Mouse (Mus musculus) ES-Bruce4 (cell line): Measurements from ENCODE around the gene Hivep3. TPM values are rescaled to one million over a fixed set of nuclear protein-coding genes. Genes with fewer than 3 reads are reported as not detected.

Experiments used
- H3K27ac ChIP-seq: 2 replicates; pipeline ENCODE4 v1.5.1; 2012; ENCODE audit warnings: low read length, inconsistent platforms; ENCODE audit not compliant: insufficient read depth
- H3K27me3 ChIP-seq: 2 replicates; pipeline ENCODE4 v1.6.1; 2012; ENCODE audit warnings: mild to moderate bottlenecking, low read length, inconsistent platforms; ENCODE audit not compliant: control insufficient read depth, poor library complexity, insufficient read depth, severe bottlenecking
- H3K36me3 ChIP-seq: 2 replicates; pipeline ENCODE4 v1.6.1; 2012; ENCODE audit warnings: inconsistent platforms, mild to moderate bottlenecking, low read length, moderate library complexity; ENCODE audit not compliant: control insufficient read depth, poor library complexity, insufficient read depth, severe bottlenecking
- H3K4me1 ChIP-seq: one replicate; pipeline ENCODE4 v1.8.1; 2011; ENCODE audit warnings: low read length; ENCODE audit not compliant: control insufficient read depth, insufficient read depth
- H3K4me3 ChIP-seq: 2 replicates; pipeline ENCODE4 v1.5.1; 2011; ENCODE audit warnings: low read depth, mild to moderate bottlenecking, low read length
- H3K9ac ChIP-seq: 2 replicates; pipeline ENCODE4 v1.6.1; 2012; ENCODE audit warnings: low read depth, mild to moderate bottlenecking, inconsistent platforms; ENCODE audit not compliant: poor library complexity, severe bottlenecking
- H3K9me3 ChIP-seq: replicated peaks from 2 replicates; pipeline ENCODE4 v1.6.1; 2012; ENCODE audit warnings: mild to moderate bottlenecking, low read length, inconsistent platforms; ENCODE audit not compliant: control insufficient read depth, poor library complexity, insufficient read depth, severe bottlenecking
- CTCF ChIP-seq: IDR thresholded peaks from one replicate; pipeline ENCODE4 v1.8.1; 2011; ENCODE audit warnings: low read depth, low read length
- EP300 ChIP-seq: IDR thresholded peaks from 2 replicates; pipeline ENCODE4 v1.6.1; 2011; ENCODE audit warnings: low read depth, low read length; ENCODE audit not compliant: insufficient read depth
- POLR2A ChIP-seq: IDR thresholded peaks from one replicate; pipeline ENCODE4 v1.8.1; 2011; ENCODE audit warnings: low read length; ENCODE audit not compliant: insufficient read depth
- polyA plus RNA-seq: library from polyadenylated mRNA; stranded (reverse); fragments of >200 nt; gene quantifications from 2 replicates; pipeline ENCODE4 v1.2.4, GENCODE M21; 2011; ENCODE audit warnings: low read depth; ENCODE audit not compliant: missing spikeins, insufficient read depth, insufficient read length

The Hivep3 gene
- polyA plus RNA-seq, 1 experiment, result 0.79 TPM

- Histone ChIP-seq H3K4me1 (peaks cover 7% of the 10 kb centered on the region), H3K4me3 (no peak overlapping the region)
- TF ChIP-seq CTCF (no peak), EP300 (no peak), POLR2A (no peak)
Measured at GRCm38 (mm10) chr4:120162586-120162985, 429.0 kb downstream of the Hivep3 start.

DNA sequence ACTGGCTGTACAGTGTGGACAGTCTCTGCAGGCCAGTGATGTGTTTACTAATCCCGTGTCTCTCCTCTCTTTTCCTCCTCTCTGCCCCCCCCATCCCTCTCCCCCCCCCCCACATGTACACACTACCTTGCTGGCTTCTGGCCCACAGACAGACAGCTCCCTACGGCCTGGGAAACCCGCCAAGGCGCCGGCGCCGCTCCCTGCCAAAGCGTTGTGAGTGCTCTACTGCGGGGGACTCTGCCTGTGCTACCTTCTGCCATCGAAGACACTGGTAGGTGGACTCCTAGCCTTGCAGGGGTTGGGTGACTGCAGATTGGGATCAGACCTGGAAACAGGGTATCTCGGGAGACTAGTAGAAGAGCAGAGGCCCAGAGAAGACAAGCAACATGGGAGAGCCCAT lies 429.7 kb downstream of the Hivep3 start:
- Histone ChIP-seq H3K36me3 (no peaks in the 10 kb centered on the region), H3K27me3 (no peaks in the 10 kb centered on the region), H3K9me3 (no peaks in the 10 kb centered on the region), H3K4me1 (peaks cover 7% of the 10 kb centered on the region), H3K9ac (no peak overlapping the region), H3K27ac (no peak overlapping the region), H3K4me3 (no peak overlapping the region)
- no peak for TF ChIP-seq CTCF
- no peak for TF ChIP-seq POLR2A
- no peak for TF ChIP-seq EP300

More at GRCm38 (mm10) chr4:120162586-120162985, 429.0 kb downstream of the Hivep3 start:
- H3K9me3 ChIP-seq, result no peaks in the 10 kb centered on the region
- no peaks in the 10 kb centered on the region for H3K36me3 ChIP-seq
- no peak overlapping the region for H3K9ac ChIP-seq
- H3K27me3 ChIP-seq, result no peaks in the 10 kb centered on the region
- H3K27ac ChIP-seq, result no peak overlapping the region

GRCm38 (mm10) chr4:120164316-120164715 lies 430.7 kb downstream of the Hivep3 start:
- Histone ChIP-seq H3K9ac (no peak overlapping the region), H3K9me3 (no peaks in the 10 kb centered on the region), H3K4me3 (no peak overlapping the region), H3K4me1 (peaks cover under 1% of the 10 kb centered on the region), H3K27ac (no peak overlapping the region), H3K27me3 (no peaks in the 10 kb centered on the region), H3K36me3 (no peaks in the 10 kb centered on the region)
- TF ChIP-seq EP300 (no peak), POLR2A (no peak), CTCF (no peak)

- Histone ChIP-seq H3K4me1 (no peaks in the 10 kb centered on the region), H3K9me3 (no peaks in the 10 kb centered on the region), H3K27me3 (no peaks in the 10 kb centered on the region), H3K27ac (no peak overlapping the region), H3K4me3 (no peak overlapping the region), H3K9ac (no peak overlapping the region), H3K36me3 (no peaks in the 10 kb centered on the region)
- no peak for TF ChIP-seq CTCF
- TF ChIP-seq EP300, result no peak
- no peak for TF ChIP-seq POLR2A
Measured at GRCm38 (mm10) chr4:120167778-120168177, 434.2 kb downstream of the Hivep3 start.

DNA sequence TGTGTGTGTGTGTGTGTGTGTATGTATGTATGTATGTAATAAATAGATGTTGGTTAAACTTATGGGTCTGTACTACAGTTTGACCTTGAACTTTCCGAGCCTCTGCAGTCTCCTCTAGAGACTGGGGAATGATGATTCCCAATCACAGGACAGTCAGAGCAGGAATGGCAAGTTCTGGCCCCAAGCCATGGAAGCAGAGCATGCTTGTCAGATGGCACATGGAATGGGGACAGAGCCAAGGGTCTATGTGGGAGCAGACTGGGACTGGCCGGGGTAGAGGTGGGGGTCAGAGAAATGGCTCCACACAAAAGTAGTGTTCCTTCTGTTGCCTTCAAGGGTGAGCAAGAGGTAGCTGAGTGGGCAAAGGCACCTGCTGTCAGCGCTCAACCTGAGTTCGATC lies 434.8 kb downstream of the Hivep3 start:
- TF ChIP-seq POLR2A, result no peak
- no peak for TF ChIP-seq EP300
- no peak for TF ChIP-seq CTCF
- H3K4me3 ChIP-seq, result no peak overlapping the region
- no peaks in the 10 kb centered on the region for H3K36me3 ChIP-seq
- H3K9me3 ChIP-seq, result no peaks in the 10 kb centered on the region
- no peak overlapping the region for H3K9ac ChIP-seq
- no peaks in the 10 kb centered on the region for H3K27me3 ChIP-seq
- no peaks in the 10 kb centered on the region for H3K4me1 ChIP-seq
- no peak overlapping the region for H3K27ac ChIP-seq

- no peak for TF ChIP-seq CTCF
- no peak for TF ChIP-seq POLR2A
- TF ChIP-seq EP300, result no peak
- Histone ChIP-seq H3K27me3 (no peaks in the 10 kb centered on the region), H3K9ac (no peak overlapping the region)
Measured at GRCm38 (mm10) chr4:120170387-120170936, 436.9 kb downstream of the Hivep3 start.

More at GRCm38 (mm10) chr4:120170387-120170936, 436.9 kb downstream of the Hivep3 start:
- no peak overlapping the region for H3K4me3 ChIP-seq
- no peaks in the 10 kb centered on the region for H3K9me3 ChIP-seq
- H3K36me3 ChIP-seq, result no peaks in the 10 kb centered on the region
- H3K27ac ChIP-seq, result no peak overlapping the region
- H3K4me1 ChIP-seq, result no peaks in the 10 kb centered on the region
